Mouse (Mus musculus) heart, embryonic 11.5 days (tissue): ENCODE measurements around the gene Arpc4. TPM values are rescaled to one million over a fixed set of nuclear protein-coding genes. Genes with fewer than 3 reads are reported as not detected.

ENCODE experiments used
- ATAC-seq: fragments of 200-750 bp; cut with Nextera tagmentation; replicated peaks from 2 replicates; pipeline ENCODE4 v1.8.0; 2017; ENCODE audit warnings: moderate library complexity; ENCODE audit not compliant: insufficient number of reproducible peaks, low FRiP score, low TSS enrichment
- H3K27ac ChIP-seq: fragments of 300-500 bp; sonication (generic); 2 replicates; pipeline ENCODE4 v1.5.1; 2014; ENCODE audit warnings: mild to moderate bottlenecking, low read depth, low read length
- H3K27me3 ChIP-seq: fragments of 300-500 bp; sonication (generic); 2 replicates; pipeline ENCODE4 v1.6.1; 2014; ENCODE audit warnings: mild to moderate bottlenecking, low read length, mixed read lengths; ENCODE audit not compliant: control insufficient read depth, insufficient read depth
- H3K36me3 ChIP-seq: fragments of 300-500 bp; sonication (generic); 2 replicates; pipeline ENCODE4 v1.6.1; 2014; ENCODE audit warnings: mild to moderate bottlenecking, low read length, moderate library complexity, mixed read lengths; ENCODE audit not compliant: control insufficient read depth, insufficient read depth
- H3K4me1 ChIP-seq: fragments of 300-500 bp; sonication (generic); 2 replicates; pipeline ENCODE4 v1.6.1; 2014; ENCODE audit warnings: low read length; ENCODE audit not compliant: control insufficient read depth, insufficient read depth
- H3K4me2 ChIP-seq: fragments of 300-500 bp; sonication (generic); 2 replicates; pipeline ENCODE4 v1.6.1; 2014; ENCODE audit warnings: mild to moderate bottlenecking, moderate library complexity
- H3K4me3 ChIP-seq: fragments of 300-500 bp; sonication (generic); 2 replicates; pipeline ENCODE4 v1.5.1; 2014; ENCODE audit warnings: low read depth, low read length
- H3K9ac ChIP-seq: fragments of 300-500 bp; sonication (generic); 2 replicates; pipeline ENCODE4 v1.6.1; 2014; ENCODE audit warnings: mild to moderate bottlenecking, low read depth, low read length, moderate library complexity
- H3K9me3 ChIP-seq: fragments of 300-500 bp; sonication (generic); replicated peaks from 2 replicates; pipeline ENCODE4 v1.6.1; 2016; ENCODE audit warnings: low read length; ENCODE audit not compliant: control insufficient read depth
- WGBS: fragments of 180-500 bp; shearing (Covaris S2); extraction: QIAGEN DNeasy Blood & Tissue Kit; methylation state at CpG from one replicate; pipeline ENCODE4 v1.1.7; 2014; ENCODE audit not compliant: insufficient replicate concordance; 5-methylcytosine and 5-hydroxymethylcytosine counted together
- polyA plus RNA-seq: library from polyadenylated mRNA; unstranded; fragments of >200 nt; fragmentation: Nextera tagmentation; extraction: Ambion mirVana; gene quantifications from 2 replicates; pipeline ENCODE4 v1.2.1, GENCODE M21; 2014

The Arpc4 gene
- polyA plus RNA-seq, 1 experiment from 2014 or later: 166 TPM

GRCm38 (mm10) chr6:113341574-113341973 lies 36.3 kb upstream of the Arpc4 start:
- WGBS: 75% methylated on average over 6 of the region's 6 CpGs
- H3K9ac ChIP-seq: no peak overlapping the region
- no peaks in the 10 kb centered on the region for H3K36me3 ChIP-seq
- H3K27me3 ChIP-seq: no peaks in the 10 kb centered on the region
- peaks cover 25% of the 10 kb centered on the region for H3K4me1 ChIP-seq
- peak overlapping the region; percentile 34 for H3K4me2 ChIP-seq
- peak overlapping the region; percentile 35; the same call in 1 of the 2 replicates for H3K27ac ChIP-seq
- no peak for ATAC-seq
- H3K9me3 ChIP-seq: no peaks in the 10 kb centered on the region
- H3K4me3 ChIP-seq: no peak overlapping the region

GRCm38 (mm10) chr6:113342297-113342696 lies 35.6 kb upstream of the Arpc4 start:
- Histone ChIP-seq H3K9me3 (no peaks in the 10 kb centered on the region), H3K27me3 (no peaks in the 10 kb centered on the region), H3K4me2 (peak overlapping the region; percentile 92), H3K27ac (peak overlapping the region; percentile 46; the same call in 1 of the 2 replicates), H3K36me3 (no peaks in the 10 kb centered on the region), H3K4me1 (peaks cover 25% of the 10 kb centered on the region), H3K4me3 (0 out of 2 replicates have a peak overlapping the region, but pooled peaks have one; percentile 71), H3K9ac (0 out of 2 replicates have a peak overlapping the region, but pooled peaks have one; percentile 16)
- ATAC-seq: no peak
- WGBS: 33% methylated on average over 4 of the region's 7 CpGs

GRCm38 (mm10) chr6:113343177-113344092 lies 34.5 kb upstream of the Arpc4 start, which contains the start of gene Camk1:
Gene Camk1 (minus strand): TSS chr6:113343984.
- no peaks in the 10 kb centered on the region for H3K27me3 ChIP-seq
- no peaks in the 10 kb centered on the region for H3K36me3 ChIP-seq
- no peaks in the 10 kb centered on the region for H3K9me3 ChIP-seq
- peak within 1 kb of the TSS; percentile 68 for H3K27ac ChIP-seq
- peak within 1 kb of the TSS; percentile 89 for H3K9ac ChIP-seq
- H3K4me2 ChIP-seq: peak within 1 kb of the TSS; percentile 92
- H3K4me1 ChIP-seq: peaks cover 25% of the 10 kb centered on the region
- ATAC-seq: peak; percentile 53
- WGBS: 13% methylated on average over 32 of the region's 32 CpGs
- H3K4me3 ChIP-seq: peak within 1 kb of the TSS; percentile 71

- H3K27ac ChIP-seq: no peak overlapping the region
- H3K9me3 ChIP-seq: no peaks in the 10 kb centered on the region
- no peak overlapping the region for H3K4me3 ChIP-seq
- ATAC-seq: no peak
- H3K9ac ChIP-seq: peak overlapping the region; percentile 89
- no peaks in the 10 kb centered on the region for H3K27me3 ChIP-seq
- WGBS: 58% methylated on average over 2 of the region's 2 CpGs
- no peaks in the 10 kb centered on the region for H3K36me3 ChIP-seq
- H3K4me2 ChIP-seq: peak overlapping the region; percentile 92; the same call in 1 of the 2 replicates
- peaks cover 25% of the 10 kb centered on the region for H3K4me1 ChIP-seq
Measured at GRCm38 (mm10) chr6:113344321-113344720, 33.6 kb upstream of the Arpc4 start.

- Histone ChIP-seq H3K4me2 (no peak overlapping the region), H3K9me3 (no peaks in the 10 kb centered on the region), H3K27me3 (no peaks in the 10 kb centered on the region), H3K9ac (no peak overlapping the region), H3K4me1 (peaks cover 19% of the 10 kb centered on the region), H3K36me3 (no peaks in the 10 kb centered on the region), H3K4me3 (no peak overlapping the region), H3K27ac (no peak overlapping the region)
- WGBS: 68% methylated on average over 4 of the region's 4 CpGs
- ATAC-seq: no peak
Measured at GRCm38 (mm10) chr6:113346897-113347296, 31.0 kb upstream of the Arpc4 start.

GRCm38 (mm10) chr6:113350538-113350937 lies 27.4 kb upstream of the Arpc4 start:
- no peaks in the 10 kb centered on the region for H3K36me3 ChIP-seq
- no peaks in the 10 kb centered on the region for H3K4me1 ChIP-seq
- no peaks in the 10 kb centered on the region for H3K9me3 ChIP-seq
- no peak overlapping the region for H3K4me3 ChIP-seq
- no peak overlapping the region for H3K9ac ChIP-seq
- H3K27ac ChIP-seq: no peak overlapping the region
- no peak for ATAC-seq
- H3K4me2 ChIP-seq: no peak overlapping the region
- no peaks in the 10 kb centered on the region for H3K27me3 ChIP-seq

- Histone ChIP-seq H3K27me3 (no peaks in the 10 kb centered on the region), H3K4me2 (no peak overlapping the region), H3K4me3 (no peak overlapping the region), H3K4me1 (no peaks in the 10 kb centered on the region), H3K9me3 (no peaks in the 10 kb centered on the region), H3K27ac (no peak overlapping the region), H3K9ac (no peak overlapping the region), H3K36me3 (no peaks in the 10 kb centered on the region)
- no peak for ATAC-seq
- 82% methylated on average over 1 of the region's 1 CpGs for WGBS
Measured at GRCm38 (mm10) chr6:113351161-113351560, 26.8 kb upstream of the Arpc4 start.

- Histone ChIP-seq H3K4me2 (no peak overlapping the region), H3K36me3 (no peaks in the 10 kb centered on the region), H3K4me3 (no peak overlapping the region), H3K9me3 (no peaks in the 10 kb centered on the region), H3K4me1 (no peaks in the 10 kb centered on the region), H3K9ac (no peak overlapping the region), H3K27me3 (no peaks in the 10 kb centered on the region), H3K27ac (no peak overlapping the region)
- 65% methylated on average over 10 of the region's 10 CpGs for WGBS
- ATAC-seq: no peak
Measured at GRCm38 (mm10) chr6:113351653-113352052, 26.3 kb upstream of the Arpc4 start.
